Mouse (Mus musculus) cerebellum, adult 11 months (tissue): ENCODE data around the gene Mei1.
"Not testable (repeated sequence)": the region's sequence is repeated elsewhere in the genome, so short reads cannot be mapped to it uniquely, and the experiment has no call there.

Experiments
- DNase-seq: peaks from one replicate; pipeline ENCODE4 v3.0.0; 2022

Gene Mei1

GRCm38 (mm10) chr15:82087266-82087665 is 17.5 kb downstream of the Mei1 start:
- no peak for DNase-seq

GRCm38 (mm10) chr15:82091061-82091460 is 21.3 kb downstream of the Mei1 start:
- DNase-seq: no peak

- DNase-seq: peak; percentile 68
Observed at GRCm38 (mm10) chr15:82106953-82107555, 37.3 kb downstream of the Mei1 start.

GRCm38 (mm10) chr15:82120544-82120943 is 50.7 kb downstream of the Mei1 start:
- no peak for DNase-seq

- not testable (repeated sequence) for DNase-seq
Observed at GRCm38 (mm10) chr15:82126690-82127089, 56.9 kb downstream of the Mei1 start.

GRCm38 (mm10) chr15:82127426-82128374 is 57.9 kb downstream of the Mei1 start, which contains the start of gene Ccdc134:
Gene Ccdc134 (plus strand): TSS chr15:82127922.
- peak; percentile 93 for DNase-seq

- DNase-seq: no peak
Observed at GRCm38 (mm10) chr15:82128398-82128797, 58.6 kb downstream of the Mei1 start.

GRCm38 (mm10) chr15:82130599-82130998 is 60.8 kb downstream of the Mei1 start:
- DNase-seq: no peak

- no peak for DNase-seq
Observed at GRCm38 (mm10) chr15:82135372-82135771, 65.6 kb downstream of the Mei1 start.

- peak; percentile 63 for DNase-seq
Observed at GRCm38 (mm10) chr15:82138565-82138964, 68.8 kb downstream of the Mei1 start.

- no peak for DNase-seq
Observed at GRCm38 (mm10) chr15:82139196-82139595, 69.4 kb downstream of the Mei1 start.

GRCm38 (mm10) chr15:82140355-82140754 is 70.6 kb downstream of the Mei1 start:
- DNase-seq: no peak

- no peak for DNase-seq
Observed at GRCm38 (mm10) chr15:82144157-82144556, 74.4 kb downstream of the Mei1 start.

GRCm38 (mm10) chr15:82145408-82145807 is 75.6 kb downstream of the Mei1 start:
- DNase-seq: no peak

GRCm38 (mm10) chr15:82145851-82146769 is 76.3 kb downstream of the Mei1 start:
- no peak for DNase-seq

- peak; percentile 98 for DNase-seq
Observed at GRCm38 (mm10) chr15:82146770-82147610, 77.2 kb downstream of the Mei1 start, which contains the start of gene Srebf2. Gene Srebf2 (plus strand): TSS chr15:82147181.

- DNase-seq: peak; percentile 58
Observed at GRCm38 (mm10) chr15:82147611-82148111, 77.9 kb downstream of the Mei1 start.

- no peak for DNase-seq
Observed at GRCm38 (mm10) chr15:82148510-82148911, 78.7 kb downstream of the Mei1 start.

GRCm38 (mm10) chr15:82150042-82150441 is 80.2 kb downstream of the Mei1 start:
- DNase-seq: no peak

GRCm38 (mm10) chr15:82151176-82151575 is 81.4 kb downstream of the Mei1 start:
- no peak for DNase-seq

GRCm38 (mm10) chr15:82152022-82152421 is 82.2 kb downstream of the Mei1 start:
- DNase-seq: no peak

- DNase-seq: no peak
Observed at GRCm38 (mm10) chr15:82152435-82152834, 82.6 kb downstream of the Mei1 start.
